Comparison of ENCODE assay signal across 15 mouse cellular contexts in genomic region chr2:134393421-134393820, GRCm38 (mm10).
"Had no signal": no experiment of that assay in that cellular context is flagged by ENCODE, and none has a peak within 500 bp of the region (broad histone marks: within the 10 kb centered on the region; RNA-seq: fewer than 3 reads in every experiment).

No protein-coding gene starts in this region.

- DNase-seq: liver, postnatal 0 days; lung, adult 2 months; lung, postnatal 14 days; lung, postnatal 36 days; retina, postnatal 1 day; right cerebral cortex, adult 18-20 months; right cerebral cortex, postnatal 25 days; right cerebral cortex, postnatal 4 days; spleen, adult 18-20 months; thymus, adult 2 months; thymus, postnatal 25 days; thymus, postnatal 4 days had no signal

- ATAC-seq: liver, postnatal 0 days; lung, postnatal 0 days; midbrain, embryonic 13.5 days; midbrain, embryonic 15.5 days had no signal
